Mouse (Mus musculus) CD4-positive, CD25-positive, alpha-beta regulatory T cell, adult 4 months (primary cell): ENCODE results near the gene Mc1r. TPM values are rescaled to one million over a fixed set of nuclear protein-coding genes. Genes with fewer than 3 reads are reported as not detected.
"Not testable (repeated sequence)": the region's sequence is repeated elsewhere in the genome, so short reads cannot be mapped to it uniquely, and the experiment has no call there.

ENCODE experiments used
- ATAC-seq: one replicate; pipeline ENCODE4 v1.8.0; 2017
- polyA plus RNA-seq, 2 experiments: library from polyadenylated mRNA; unstranded; fragments of 100-300 nt; shearing (Covaris generic); gene quantifications; one replicate each; pipeline ENCODE4 v1.2.1; 2017

Gene Mc1r
- polyA plus RNA-seq, 2 experiments from 2014 or later = 0.17 TPM; not detected in 1

DNA sequence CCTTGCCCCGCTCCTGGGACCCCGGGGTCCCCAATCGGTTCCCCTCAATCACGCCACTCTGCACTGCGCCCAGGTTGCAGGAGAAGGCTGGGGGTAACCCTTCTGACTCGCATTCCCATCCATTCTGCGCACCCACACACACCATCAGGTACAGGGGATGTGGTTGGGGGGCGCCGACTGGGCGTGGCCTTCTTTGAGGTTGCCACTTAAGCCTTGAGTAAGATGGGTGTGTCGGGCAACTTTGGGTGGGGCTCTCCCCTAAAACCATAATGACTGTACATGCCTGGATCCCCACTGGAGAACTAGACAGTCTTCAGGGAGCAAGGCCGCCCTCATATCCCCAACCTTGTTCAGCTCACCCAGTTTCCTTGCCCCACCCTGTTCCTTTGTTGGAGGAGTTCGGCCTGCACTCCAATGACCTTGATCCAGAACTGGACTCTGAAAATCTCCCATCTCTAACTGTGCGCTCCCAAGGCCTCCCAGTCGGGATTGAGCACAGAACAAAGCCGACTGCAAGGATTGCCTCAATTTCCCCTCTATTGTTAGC lies 4.9 kb downstream of the Mc1r start:
- ATAC-seq = no peak

DNA sequence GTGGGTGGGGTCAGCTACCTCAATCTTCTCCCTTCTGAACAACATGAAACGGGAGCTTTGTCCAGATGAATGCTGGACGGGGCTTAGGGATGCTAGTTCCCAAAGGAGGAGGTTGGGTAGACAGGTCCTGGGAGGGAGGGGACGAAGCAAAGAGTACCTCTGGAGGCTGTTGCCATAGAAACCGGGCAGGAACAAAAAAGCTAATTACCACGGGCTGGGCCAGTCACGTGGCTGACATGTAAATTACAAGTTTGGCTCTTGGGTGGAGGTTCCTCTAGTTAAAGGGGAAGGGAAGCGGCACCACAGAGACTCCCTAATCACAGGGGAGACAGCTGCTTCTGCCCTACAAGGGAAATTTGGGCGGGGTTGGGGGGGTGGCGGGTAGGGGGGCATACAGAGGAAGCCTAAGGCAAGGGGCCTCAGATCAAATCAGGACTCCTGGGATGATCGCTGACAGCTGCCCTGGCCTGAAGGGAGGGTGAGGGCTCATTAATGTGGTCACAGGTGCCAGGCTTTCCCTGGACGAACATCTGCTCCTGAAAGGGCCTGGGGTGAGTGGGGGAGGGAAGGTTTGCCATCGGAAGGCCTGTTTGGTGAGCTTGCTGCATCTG lies 5.8 kb downstream of the Mc1r start:
- peak; percentile 53 for ATAC-seq

DNA sequence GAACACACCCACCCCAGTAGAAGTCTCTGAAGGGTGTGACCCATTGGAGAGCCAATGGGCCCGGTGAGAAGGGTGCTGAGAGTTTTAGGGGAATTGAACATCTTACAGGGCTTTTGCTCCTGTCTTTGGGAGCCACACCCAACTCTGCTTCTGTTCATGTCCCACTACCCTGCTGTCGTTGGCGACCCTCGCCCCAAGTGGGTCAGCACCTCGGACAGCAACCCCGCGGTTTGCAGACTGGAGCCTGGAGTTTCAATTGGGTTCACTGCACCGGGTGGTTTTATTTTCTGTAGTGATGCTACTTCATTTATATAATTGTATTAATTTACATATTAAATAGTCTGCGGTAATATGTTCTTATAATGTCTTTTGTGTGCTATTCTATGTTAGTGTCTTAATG lies 7.3 kb downstream of the Mc1r start:
- no peak for ATAC-seq

DNA sequence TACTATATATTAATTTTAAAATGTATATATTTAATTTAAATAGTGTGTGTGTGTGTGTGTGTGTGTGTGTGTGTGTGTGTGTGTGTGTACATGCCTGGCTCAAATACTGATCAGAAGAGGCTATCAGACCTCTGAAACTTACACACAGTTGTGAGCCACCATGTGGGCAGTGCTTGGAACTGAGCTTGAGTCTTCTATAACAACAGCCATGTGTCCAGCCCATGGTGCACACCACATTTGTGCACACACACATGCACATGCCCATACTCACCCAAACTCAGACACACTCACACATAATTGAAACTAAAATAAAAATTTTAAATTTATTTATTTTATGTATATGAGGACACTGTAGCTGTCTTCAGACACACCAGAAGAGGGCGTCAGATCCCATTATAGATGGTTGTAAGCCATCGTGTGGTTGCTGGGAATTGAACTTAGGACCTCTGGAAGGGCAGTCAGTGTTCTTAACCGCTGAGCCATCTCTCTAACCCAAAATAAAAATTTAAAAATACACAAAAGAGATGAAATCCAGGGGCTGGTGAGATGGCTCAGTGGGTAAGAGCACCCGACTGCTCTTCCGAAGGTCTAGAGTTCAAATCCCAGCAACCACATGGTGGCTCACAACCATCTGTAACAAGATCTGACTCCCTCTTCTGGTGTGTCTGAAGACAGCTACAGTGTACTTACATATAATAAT lies 8.2 kb downstream of the Mc1r start:
- ATAC-seq = not testable (repeated sequence)

DNA sequence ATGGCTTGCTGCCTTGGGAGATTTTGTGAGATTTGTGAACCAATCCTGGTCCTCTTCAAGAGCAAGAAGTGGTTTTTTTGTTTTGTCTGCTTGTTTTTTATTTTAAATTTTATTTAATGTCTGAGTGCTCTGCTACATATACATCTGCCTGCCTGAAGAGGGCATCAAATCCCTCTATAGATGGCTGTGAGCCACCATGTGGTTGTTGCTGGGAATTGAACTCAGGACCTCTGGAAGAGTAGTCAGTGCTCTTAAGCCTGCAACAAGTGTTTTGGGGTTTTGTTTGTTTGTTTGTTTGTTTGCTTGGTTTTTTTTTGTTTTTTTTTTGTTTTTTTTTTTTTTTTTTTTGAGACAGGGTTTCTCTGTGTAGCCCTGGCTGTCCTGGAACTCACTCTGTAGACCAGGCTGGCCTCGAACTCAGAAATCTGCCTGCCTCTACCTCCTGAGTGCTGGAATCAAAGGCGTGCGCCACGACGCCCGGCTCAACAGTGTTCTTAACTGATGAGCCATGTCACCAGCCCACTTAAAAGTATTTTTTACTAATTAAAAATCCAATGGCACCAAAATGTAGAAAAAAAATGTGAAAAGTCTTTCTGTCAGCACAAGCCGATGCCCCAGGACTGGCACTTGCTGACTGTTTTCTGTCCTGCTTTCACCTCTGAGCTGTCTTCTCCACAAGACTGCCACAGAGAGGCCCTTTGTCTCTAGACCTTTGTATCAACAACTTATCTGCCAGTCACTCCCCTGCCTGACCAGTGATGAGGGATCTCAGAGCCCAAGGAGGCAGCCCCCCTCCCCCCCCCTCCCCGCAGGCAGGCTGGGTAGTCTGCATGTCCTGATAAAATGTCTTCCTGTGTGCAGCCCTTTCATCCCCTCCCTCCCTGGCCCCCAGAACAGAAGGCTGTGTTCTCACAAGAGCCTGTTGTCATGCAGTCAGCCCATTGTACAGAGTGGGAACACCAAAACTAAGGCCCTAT lies 9.3 kb downstream of the Mc1r start:
- ATAC-seq = no peak

DNA sequence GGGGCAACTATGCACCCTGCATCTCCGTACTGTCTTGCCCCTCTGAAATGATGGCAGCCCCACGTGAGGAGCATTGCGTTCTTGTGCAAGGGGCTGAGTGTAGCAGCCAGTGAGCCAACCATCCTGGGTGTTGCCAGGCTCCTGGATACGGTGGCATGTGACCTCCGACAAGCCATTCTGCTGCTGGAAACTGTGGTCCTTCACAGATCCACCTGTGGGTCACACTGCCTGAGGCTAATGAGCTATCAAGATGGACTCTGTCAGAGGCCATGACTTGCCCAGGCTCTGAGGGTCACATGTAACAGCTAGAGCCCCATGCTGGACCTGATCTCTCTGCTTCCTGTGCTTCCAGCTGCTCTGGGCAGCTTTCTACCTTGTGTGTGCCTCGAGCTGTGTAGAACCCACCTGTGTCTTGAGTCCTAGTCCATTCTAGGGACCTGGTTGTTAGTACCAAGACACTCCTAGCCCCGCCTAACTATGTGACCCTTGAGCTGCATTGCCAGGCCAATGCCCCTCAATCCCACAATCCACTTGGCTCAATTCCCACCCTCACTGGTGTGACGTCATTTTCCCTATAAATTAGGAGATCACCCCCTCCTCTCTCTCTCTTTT lies 10.1 kb downstream of the Mc1r start:
- ATAC-seq = no peak

DNA sequence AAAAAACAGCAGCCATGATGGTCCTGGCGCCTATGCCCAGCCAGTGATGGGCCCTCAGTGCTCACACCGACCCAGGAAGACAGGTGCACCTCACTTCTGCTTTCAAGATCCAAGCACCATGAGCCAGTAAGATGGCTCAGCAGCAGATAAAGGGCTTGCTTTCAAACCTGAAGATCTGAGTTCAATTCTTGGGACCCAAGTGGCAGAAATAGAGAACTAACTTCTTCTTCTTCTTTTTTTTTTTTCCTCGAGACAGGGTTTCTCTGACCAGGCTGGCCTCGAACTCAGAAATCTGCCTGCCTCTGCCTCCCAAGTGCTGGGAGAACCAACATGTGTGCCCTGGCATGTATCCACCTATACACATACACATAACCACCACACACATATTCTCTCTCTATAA lies 12.8 kb downstream of the Mc1r start:
- ATAC-seq = no peak

DNA sequence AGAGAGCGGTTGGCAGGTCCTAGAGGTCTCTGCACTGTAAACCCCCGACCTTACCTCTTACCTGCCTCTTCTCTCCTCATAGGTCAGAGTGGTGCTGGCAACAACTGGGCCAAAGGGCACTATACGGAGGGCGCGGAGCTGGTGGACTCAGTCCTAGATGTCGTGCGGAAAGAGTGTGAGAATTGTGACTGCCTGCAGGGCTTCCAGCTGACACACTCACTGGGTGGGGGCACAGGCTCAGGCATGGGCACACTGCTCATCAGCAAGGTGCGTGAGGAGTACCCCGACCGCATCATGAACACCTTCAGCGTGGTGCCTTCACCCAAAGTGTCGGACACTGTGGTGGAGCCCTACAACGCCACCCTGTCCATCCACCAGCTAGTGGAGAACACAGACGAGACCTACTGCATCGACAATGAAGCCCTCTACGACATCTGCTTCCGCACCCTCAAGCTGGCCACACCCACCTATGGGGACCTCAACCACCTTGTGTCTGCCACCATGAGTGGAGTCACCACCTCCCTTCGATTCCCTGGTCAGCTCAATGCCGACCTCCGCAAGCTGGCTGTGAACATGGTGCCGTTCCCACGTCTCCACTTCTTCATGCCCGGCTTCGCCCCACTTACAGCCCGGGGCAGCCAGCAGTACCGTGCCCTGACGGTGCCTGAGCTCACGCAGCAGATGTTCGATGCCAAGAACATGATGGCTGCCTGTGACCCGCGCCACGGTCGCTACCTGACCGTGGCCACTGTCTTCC lies 13.8 kb downstream of the Mc1r start:
- ATAC-seq = no peak

DNA sequence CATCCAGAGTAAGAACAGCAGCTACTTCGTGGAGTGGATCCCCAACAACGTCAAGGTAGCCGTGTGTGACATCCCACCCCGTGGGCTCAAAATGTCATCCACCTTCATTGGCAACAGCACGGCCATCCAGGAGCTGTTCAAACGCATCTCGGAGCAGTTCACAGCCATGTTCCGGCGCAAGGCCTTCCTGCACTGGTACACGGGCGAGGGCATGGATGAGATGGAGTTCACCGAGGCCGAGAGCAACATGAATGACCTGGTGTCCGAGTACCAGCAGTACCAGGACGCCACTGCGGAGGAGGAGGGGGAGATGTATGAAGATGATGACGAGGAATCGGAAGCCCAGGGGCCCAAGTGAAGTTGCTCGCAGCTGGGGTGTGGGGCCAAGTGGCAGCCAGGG lies 14.4 kb downstream of the Mc1r start:
- ATAC-seq = no peak

DNA sequence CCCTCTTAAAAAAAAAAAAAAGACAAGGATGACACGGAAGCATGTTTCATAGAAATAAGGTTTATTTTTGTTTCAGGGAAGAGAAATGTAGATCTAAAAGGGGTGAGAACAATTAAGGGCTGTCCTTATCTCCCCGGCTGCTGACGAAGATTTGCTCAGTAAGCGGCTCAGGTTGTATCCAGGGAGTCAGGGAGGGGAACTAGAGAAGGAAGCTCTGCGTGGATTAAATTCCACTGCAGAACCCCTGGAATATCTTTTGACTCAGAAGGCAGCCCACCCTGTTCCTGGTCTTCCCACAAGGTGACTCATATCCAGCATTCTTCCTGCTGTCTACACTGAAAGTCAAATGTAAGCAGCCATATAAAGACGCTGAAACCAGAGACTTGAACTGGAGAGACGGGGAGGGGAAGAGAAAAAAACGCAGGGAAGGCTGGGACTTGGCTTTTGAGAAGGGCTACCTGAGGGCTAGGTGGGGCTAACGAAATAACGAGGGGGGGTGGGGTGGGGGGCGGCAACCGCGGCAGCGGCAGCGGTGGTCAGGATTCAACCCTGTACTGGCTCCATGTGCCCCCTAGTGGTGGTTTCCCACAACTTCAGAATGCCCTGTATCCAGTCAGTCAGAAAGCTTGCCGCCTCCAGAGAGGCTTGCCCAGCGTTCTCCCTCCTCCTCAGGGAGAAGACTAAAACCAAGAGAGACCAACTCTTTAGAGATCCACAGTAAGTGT lies 15.3 kb downstream of the Mc1r start:
- no peak for ATAC-seq

DNA sequence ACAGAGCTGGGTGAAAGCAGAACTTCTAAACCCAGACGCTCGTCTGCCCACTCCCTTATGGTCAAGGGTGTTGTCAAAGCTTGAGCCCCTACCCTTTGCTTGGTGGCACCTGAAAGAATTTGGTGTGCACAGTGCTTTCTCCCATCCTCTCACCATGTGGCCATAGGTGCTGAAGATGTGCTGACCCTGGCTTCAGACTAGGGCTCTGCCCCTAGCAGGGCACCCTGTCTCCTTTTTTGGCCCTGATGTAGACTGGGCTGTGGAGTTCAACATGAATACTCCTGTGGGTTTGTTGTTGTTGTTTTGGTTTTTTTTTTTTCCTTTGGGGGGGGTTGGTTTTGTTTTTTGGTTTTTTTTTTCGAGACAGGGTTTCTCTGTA lies 15.9 kb downstream of the Mc1r start:
- no peak for ATAC-seq

DNA sequence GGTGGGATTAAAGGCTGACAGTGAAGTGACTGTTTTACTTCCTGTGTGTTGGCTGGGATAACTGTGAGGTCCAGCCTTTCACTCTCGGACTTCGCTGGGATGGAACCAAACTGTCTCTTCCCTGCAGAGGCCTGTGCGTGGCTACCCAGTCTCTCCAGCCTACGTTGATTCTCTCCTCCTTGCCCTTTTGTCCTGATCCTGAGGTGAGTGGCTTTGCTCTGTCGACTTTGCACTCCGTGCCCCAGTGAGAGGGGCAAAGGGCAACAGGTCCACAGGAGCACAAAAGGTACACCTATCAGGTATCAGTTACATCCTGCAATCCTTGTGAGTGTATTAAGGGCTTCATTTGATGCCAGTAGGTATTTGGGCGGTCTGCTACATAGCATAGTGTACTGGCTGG lies 16.5 kb downstream of the Mc1r start, which contains the start of gene Def8:
Gene Def8, plus strand, starts transcription at position 87 of the 400 bp plus-strand sequence.
- ATAC-seq = no peak

DNA sequence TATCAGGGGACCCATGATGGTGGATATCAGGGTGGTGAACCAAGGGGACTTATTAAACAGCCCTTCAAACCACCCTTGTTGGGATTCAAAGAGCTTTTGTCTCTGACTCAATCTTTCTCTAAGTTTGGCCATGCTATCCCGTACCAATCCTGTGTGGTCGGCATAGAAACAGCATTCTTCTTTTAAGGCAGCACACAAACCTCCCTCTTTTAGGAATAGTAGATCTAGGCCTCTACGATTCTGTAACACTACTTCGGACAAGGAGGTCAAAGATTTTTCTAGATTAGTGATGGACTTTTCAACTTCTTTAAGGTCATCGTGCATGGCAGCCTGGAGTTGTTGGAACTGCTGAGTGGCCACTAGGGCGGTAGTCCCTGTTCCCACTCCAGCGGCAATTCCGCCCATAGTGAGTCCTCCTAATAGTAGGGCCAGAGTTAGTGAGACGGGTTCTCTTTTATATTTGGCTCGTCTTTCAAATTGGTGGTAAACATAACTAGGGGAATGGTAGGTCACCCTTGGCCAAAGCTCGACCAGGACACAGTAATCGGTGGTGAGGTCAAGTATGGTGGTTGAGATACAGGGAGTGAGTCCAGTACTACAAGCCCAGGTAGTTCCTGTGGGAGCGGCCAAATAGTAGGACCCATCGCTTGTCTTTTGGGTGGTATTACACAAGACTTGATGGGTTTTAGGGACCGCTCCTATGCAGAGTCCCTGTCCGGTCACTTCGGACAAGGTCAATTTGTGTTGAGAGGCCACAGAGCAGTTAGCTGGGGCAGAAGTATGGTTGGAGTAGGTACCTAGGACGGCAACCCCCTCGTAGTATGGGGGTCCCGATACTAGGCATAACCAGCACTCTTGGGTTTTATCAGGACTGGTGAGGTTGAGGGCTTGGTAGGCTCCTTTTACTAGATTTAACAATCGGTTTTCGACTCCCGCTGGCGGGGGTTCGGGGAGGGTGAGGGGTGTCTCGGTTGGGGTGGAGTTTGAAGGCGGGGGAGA lies 19.9 kb downstream of the Mc1r start:
- ATAC-seq = no peak

DNA sequence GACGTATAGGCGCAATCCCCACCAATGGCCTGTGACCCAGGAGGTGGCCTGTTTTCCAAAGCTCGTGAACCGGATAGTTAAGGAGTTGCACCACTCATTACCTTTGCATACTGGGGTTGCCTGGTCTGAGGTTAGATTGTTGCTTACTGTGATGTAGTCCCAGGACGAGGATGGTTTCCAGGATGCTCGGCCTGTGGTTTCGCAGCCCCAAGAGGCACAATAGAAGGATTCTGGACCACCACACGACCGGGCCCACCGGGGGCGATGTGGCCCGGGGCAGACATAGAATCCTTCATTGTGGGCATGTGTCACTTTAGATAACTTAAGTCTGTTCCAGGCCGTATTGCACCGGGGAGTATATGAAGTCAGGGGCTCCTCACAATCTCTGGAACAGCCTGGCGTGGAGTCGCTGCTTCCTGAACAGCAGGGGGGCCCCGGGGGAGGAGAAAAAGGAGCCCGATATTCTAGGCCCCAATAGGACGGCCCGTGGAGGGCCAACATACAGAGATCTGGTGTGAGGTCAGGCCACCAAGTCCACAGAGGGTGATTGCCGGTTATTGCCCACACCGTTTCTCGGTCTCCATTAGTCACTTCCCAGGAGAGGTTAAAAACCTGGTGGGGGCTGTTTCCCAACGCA lies 20.9 kb downstream of the Mc1r start:
- ATAC-seq = no peak

DNA sequence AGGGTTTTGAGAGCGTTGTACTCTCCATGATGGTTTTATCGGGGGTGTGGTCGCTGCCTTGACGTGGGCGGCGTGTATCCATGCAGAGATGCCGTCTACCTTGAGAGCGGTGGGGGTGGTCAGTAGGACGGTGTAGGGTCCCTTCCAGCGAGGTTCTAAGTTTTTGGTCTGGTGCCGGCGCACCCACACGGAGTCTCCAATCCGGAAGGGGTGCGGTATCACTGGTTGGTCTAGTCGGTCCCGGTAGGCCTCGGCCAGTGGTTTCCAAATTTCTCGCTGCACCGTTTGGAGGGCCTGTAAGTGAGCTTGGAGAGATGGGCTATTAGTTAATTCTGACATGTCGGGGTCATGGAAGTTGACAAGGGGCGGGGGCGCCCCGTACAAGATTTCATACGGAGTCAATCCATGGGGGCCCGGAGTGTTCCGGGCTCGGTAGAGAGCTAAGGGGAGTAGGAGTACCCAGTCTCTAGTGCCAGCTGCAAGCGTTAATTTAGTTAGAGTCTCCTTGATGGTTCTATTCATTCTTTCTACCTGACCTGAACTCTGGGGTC lies 21.5 kb downstream of the Mc1r start:
- ATAC-seq = no peak

DNA sequence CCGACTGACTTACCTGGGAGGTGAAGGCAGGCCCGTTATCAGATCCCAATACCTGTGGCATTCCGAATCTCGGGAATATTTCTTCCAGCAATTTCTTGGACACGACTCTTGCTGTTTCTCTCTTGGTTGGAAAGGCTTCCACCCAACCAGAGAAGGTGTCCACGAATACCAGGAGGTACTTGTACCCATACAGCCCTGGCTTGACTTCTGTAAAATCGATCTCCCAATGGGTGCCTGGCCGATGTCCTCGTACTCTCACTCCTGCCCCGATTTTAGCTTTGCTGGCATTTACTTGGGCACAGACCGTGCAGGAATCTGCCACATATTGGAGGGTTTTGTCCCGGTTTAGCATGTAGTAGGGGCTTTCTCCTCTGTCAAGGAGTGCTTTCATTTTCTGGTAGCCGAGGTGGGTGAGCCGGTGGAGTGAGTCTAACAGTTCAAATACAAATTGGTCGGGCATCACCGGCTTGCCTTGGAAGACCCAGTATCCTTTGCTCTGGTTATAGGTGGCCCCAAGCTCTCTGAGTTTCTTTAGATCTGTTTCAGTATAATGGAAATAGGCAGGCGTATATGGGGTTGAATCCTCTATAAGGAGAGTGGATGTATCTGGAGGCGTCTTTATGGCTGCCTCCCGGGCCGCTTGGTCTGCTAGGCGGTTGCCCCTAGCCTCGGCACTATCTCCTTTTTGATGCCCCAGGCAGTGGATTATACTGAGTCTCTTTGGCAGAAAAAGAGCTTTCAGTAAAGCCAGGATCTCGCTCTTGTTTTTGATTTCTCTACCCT lies 22.2 kb downstream of the Mc1r start:
- ATAC-seq = no peak

DNA sequence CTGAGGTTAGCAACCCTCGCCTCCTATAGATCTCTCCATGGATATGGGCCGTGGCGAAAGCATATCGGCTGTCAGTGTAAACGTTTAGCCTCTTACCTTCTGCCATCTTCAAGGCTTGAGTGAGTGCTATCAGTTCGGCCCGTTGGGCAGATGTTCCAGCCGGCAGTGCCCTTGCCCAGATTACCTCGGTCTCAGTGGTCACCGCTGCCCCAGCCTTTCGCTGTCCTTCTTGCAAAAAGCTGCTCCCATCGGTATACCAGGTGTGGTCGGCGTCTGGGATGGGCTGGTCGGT lies 22.8 kb downstream of the Mc1r start:
- not testable (repeated sequence) for ATAC-seq

DNA sequence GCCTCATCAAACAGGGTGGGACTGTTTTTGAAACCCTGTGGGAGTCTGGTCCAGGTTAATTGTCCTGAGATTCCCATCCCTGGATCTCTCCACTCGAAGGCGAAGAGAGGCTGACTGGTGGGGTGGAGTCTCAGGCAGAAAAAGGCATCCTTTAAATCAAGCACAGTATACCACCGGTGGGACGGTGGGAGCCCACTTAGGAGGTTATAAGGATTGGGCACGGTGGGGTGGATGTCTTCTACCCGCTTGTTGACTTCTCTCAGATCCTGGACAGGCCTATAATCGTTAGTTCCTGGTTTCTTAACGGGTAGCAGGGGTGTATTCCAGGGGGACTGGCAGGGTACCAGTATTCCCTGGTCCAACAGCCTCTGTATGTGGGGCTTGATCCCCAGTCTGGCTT lies 24.0 kb downstream of the Mc1r start:
- ATAC-seq = not testable (repeated sequence)
